Mouse (Mus musculus) intestine, embryonic 14.5 days (tissue): ENCODE results near the gene Sh3gl3. TPM values are rescaled to one million over a fixed set of nuclear protein-coding genes. Genes with fewer than 3 reads are reported as not detected.
A peak's percentile ranks its signal among the peaks of the same experiment; 100 is the strongest.

Experiments used
- ATAC-seq: fragments of 200-750 bp; cut with Nextera tagmentation; replicated peaks from 2 replicates; pipeline ENCODE4 v1.8.0; 2017; ENCODE audit warnings: low read depth, moderate number of reproducible peaks, moderate TSS enrichment, moderate library complexity; ENCODE audit not compliant: low FRiP score, low TSS enrichment
- DNase-seq: peaks from one replicate; pipeline ENCODE4 v3.0.0-alpha.2; 2018; ENCODE audit warnings: low spot score
- H3K27ac ChIP-seq: fragments of 300-500 bp; sonication (generic); 2 replicates; pipeline ENCODE4 v1.5.1; 2014; ENCODE audit warnings: low read depth, mild to moderate bottlenecking, control low read depth
- H3K27me3 ChIP-seq: fragments of 300-500 bp; sonication (generic); replicated peaks from 2 replicates; pipeline ENCODE4 v1.6.1; 2014; ENCODE audit warnings: low read length, control low read depth; ENCODE audit not compliant: control insufficient read depth, insufficient read depth
- H3K36me3 ChIP-seq: fragments of 300-500 bp; sonication (generic); 2 replicates; pipeline ENCODE4 v1.6.1; 2014; ENCODE audit warnings: low read length, control low read depth; ENCODE audit not compliant: control insufficient read depth, insufficient read depth
- H3K4me1 ChIP-seq: fragments of 300-500 bp; sonication (generic); replicated peaks from 2 replicates; pipeline ENCODE4 v1.6.1; 2014; ENCODE audit warnings: low read length, control low read depth, mixed read lengths; ENCODE audit not compliant: control insufficient read depth, insufficient read depth
- H3K4me2 ChIP-seq: fragments of 300-500 bp; sonication (generic); 2 replicates; pipeline ENCODE4 v1.6.1; 2014; ENCODE audit warnings: low read length
- H3K4me3 ChIP-seq: fragments of 300-500 bp; sonication (generic); 2 replicates; pipeline ENCODE4 v1.5.1; 2014; ENCODE audit warnings: low read depth, low read length, control low read depth, mixed read lengths
- H3K9ac ChIP-seq: fragments of 300-500 bp; sonication (generic); 2 replicates; pipeline ENCODE4 v1.6.1; 2014; ENCODE audit warnings: mild to moderate bottlenecking, low read length
- H3K9me3 ChIP-seq: fragments of 300-500 bp; sonication (generic); 2 replicates; pipeline ENCODE4 v1.6.1; 2016; ENCODE audit warnings: low read length, control low read depth; ENCODE audit not compliant: control insufficient read depth
- WGBS: fragments of 180-500 bp; shearing (Covaris S2); extraction: QIAGEN DNeasy Blood & Tissue Kit; methylation state at CpG from one replicate; pipeline ENCODE4 v1.1.7; 2014; 5-methylcytosine and 5-hydroxymethylcytosine counted together
- polyA plus RNA-seq: library from polyadenylated mRNA; unstranded; fragments of >200 nt; fragmentation: Nextera tagmentation; extraction: Ambion mirVana; gene quantifications from 2 replicates; pipeline ENCODE4 v1.2.1, GENCODE M21; 2014

Gene Sh3gl3
- 17.4 and 24.4 TPM in 2 replicates for polyA plus RNA-seq

- no peak for ATAC-seq
- WGBS, result 76% methylated on average over 3 of the region's 3 CpGs
- peak within 1 kb of the TSS; percentile 89 for H3K4me2 ChIP-seq
- H3K4me3 ChIP-seq, result peak within 1 kb of the TSS; percentile 69
- no peak for DNase-seq
- H3K9me3 ChIP-seq, result no peaks in the 10 kb centered on the region
- H3K36me3 ChIP-seq, result no peaks in the 10 kb centered on the region
- H3K27ac ChIP-seq, result no peak within 1 kb of the TSS
- peak within 1 kb of the TSS; percentile 49; the same call in 1 of the 2 replicates for H3K9ac ChIP-seq
- H3K27me3 ChIP-seq, result no peaks in the 10 kb centered on the region
- H3K4me1 ChIP-seq, result peaks cover 13% of the 10 kb centered on the region; the same call in 1 of the 2 replicates
Observed at GRCm38 (mm10) chr7:82173540-82173939, at the start of gene Sh3gl3. Gene Sh3gl3, plus strand, starts transcription at chr7:82173840.

- ATAC-seq, result no peak
- Histone ChIP-seq H3K36me3 (no peaks in the 10 kb centered on the region), H3K9ac (no peak overlapping the region), H3K4me2 (no peak overlapping the region), H3K4me3 (no peak overlapping the region), H3K4me1 (no peaks in the 10 kb centered on the region), H3K27ac (no peak overlapping the region), H3K9me3 (peaks cover 7% of the 10 kb centered on the region; the same call in 1 of the 2 replicates), H3K27me3 (no peaks in the 10 kb centered on the region)
- DNase-seq, result no peak
- 35% methylated on average over 1 of the region's 1 CpGs for WGBS
Observed at GRCm38 (mm10) chr7:82138196-82138595, 35.4 kb upstream of the Sh3gl3 start.

- Histone ChIP-seq H3K27me3 (no peaks in the 10 kb centered on the region), H3K9me3 (no peaks in the 10 kb centered on the region), H3K4me3 (no peak overlapping the region), H3K4me2 (no peak overlapping the region), H3K36me3 (no peaks in the 10 kb centered on the region), H3K27ac (no peak overlapping the region), H3K9ac (no peak overlapping the region), H3K4me1 (no peaks in the 10 kb centered on the region)
- 94% methylated on average over 5 of the region's 5 CpGs for WGBS
- no peak for ATAC-seq
- DNase-seq, result no peak
Observed at GRCm38 (mm10) chr7:82147151-82147550, 26.5 kb upstream of the Sh3gl3 start.

GRCm38 (mm10) chr7:82164681-82165080, 9.0 kb upstream of the Sh3gl3 start:
- Histone ChIP-seq H3K9ac (no peak overlapping the region), H3K36me3 (no peaks in the 10 kb centered on the region), H3K9me3 (no peaks in the 10 kb centered on the region; the same call in 1 of the 2 replicates), H3K27me3 (no peaks in the 10 kb centered on the region), H3K27ac (no peak overlapping the region), H3K4me1 (no peaks in the 10 kb centered on the region), H3K4me3 (no peak overlapping the region), H3K4me2 (no peak overlapping the region)
- 95% methylated on average over 14 of the region's 14 CpGs for WGBS
- no peak for DNase-seq
- ATAC-seq, result no peak

GRCm38 (mm10) chr7:82174571-82175326, 1.1 kb downstream of the Sh3gl3 start:
- DNase-seq (peak; percentile 85), ATAC-seq (peak; percentile 91)
- H3K4me3 ChIP-seq, result peak overlapping the region; percentile 69
- H3K27ac ChIP-seq, result no peak overlapping the region
- H3K27me3 ChIP-seq, result no peaks in the 10 kb centered on the region
- no peaks in the 10 kb centered on the region for H3K36me3 ChIP-seq
- WGBS, result under 1% methylated on average over 71 of the region's 72 CpGs
- peak overlapping the region; percentile 89 for H3K4me2 ChIP-seq
- no peaks in the 10 kb centered on the region for H3K9me3 ChIP-seq
- peaks cover 13% of the 10 kb centered on the region; the same call in 1 of the 2 replicates for H3K4me1 ChIP-seq
- H3K9ac ChIP-seq, result peak overlapping the region; percentile 49

DNA sequence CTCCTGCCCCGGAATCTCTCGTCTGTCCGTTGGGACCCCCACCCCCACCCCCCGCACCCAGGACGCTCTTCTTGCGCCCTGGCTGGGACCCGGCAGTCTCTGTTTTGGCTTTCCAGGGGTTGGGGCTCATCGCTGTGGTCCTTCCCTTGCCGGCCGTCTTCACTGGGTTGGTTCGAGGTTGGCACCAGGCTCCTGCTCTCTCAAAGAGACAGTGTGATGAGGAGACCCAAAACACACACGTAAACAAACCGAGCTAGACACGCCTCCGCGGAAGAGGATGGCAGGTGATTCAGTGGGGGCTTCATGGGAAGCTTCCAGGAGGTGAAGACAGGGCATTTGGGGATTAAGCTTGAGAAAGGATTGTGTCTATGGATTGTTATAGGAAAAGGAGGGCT, 1.7 kb downstream of the Sh3gl3 start:
- H3K27me3 ChIP-seq, result no peaks in the 10 kb centered on the region
- DNase-seq (peak; percentile 59), ATAC-seq (no peak)
- peak overlapping the region; percentile 69 for H3K4me3 ChIP-seq
- H3K4me1 ChIP-seq, result peaks cover 13% of the 10 kb centered on the region; the same call in 1 of the 2 replicates
- peak overlapping the region; percentile 89 for H3K4me2 ChIP-seq
- H3K9ac ChIP-seq, result peak overlapping the region; percentile 49
- H3K9me3 ChIP-seq, result no peaks in the 10 kb centered on the region
- WGBS, result 3% methylated on average over 16 of the region's 16 CpGs
- H3K27ac ChIP-seq, result no peak overlapping the region
- H3K36me3 ChIP-seq, result no peaks in the 10 kb centered on the region

DNA sequence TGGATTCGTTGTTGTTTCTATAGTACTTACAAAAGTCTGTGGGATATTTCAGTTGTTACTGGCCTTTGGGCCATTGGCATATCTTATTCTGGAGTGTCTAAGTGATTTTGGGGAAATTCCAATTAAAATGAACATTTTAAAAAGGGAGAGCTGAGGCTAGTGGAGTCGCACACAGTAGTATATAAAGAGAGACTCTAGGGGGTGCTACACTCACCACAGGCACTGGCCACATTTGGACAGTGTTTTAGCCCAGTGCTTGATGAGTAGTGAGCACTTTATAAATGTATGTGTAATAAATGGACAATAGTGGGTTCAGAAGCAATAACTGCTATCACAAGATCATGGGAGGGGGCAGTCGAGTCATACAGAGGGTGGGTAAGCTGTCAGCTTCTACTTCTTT, 2.6 kb downstream of the Sh3gl3 start:
- no peak overlapping the region for H3K4me2 ChIP-seq
- ATAC-seq (no peak), DNase-seq (no peak)
- H3K4me1 ChIP-seq, result peaks cover 13% of the 10 kb centered on the region; the same call in 1 of the 2 replicates
- no peaks in the 10 kb centered on the region for H3K27me3 ChIP-seq
- H3K27ac ChIP-seq, result no peak overlapping the region
- H3K4me3 ChIP-seq, result no peak overlapping the region
- H3K9ac ChIP-seq, result no peak overlapping the region
- WGBS, result 55% methylated on average over 3 of the region's 3 CpGs
- H3K36me3 ChIP-seq, result no peaks in the 10 kb centered on the region
- H3K9me3 ChIP-seq, result no peaks in the 10 kb centered on the region

- H3K27me3 ChIP-seq, result no peaks in the 10 kb centered on the region
- H3K9me3 ChIP-seq, result no peaks in the 10 kb centered on the region
- H3K4me1 ChIP-seq, result peaks cover 13% of the 10 kb centered on the region; the same call in 1 of the 2 replicates
- no peak overlapping the region for H3K4me3 ChIP-seq
- H3K9ac ChIP-seq, result no peak overlapping the region
- WGBS, result 33% methylated on average over 5 of the region's 5 CpGs
- no peak overlapping the region for H3K4me2 ChIP-seq
- DNase-seq (peak; percentile 57), ATAC-seq (no peak)
- no peaks in the 10 kb centered on the region for H3K36me3 ChIP-seq
- H3K27ac ChIP-seq, result no peak overlapping the region
Observed at GRCm38 (mm10) chr7:82177336-82177735, 3.7 kb downstream of the Sh3gl3 start.

DNA sequence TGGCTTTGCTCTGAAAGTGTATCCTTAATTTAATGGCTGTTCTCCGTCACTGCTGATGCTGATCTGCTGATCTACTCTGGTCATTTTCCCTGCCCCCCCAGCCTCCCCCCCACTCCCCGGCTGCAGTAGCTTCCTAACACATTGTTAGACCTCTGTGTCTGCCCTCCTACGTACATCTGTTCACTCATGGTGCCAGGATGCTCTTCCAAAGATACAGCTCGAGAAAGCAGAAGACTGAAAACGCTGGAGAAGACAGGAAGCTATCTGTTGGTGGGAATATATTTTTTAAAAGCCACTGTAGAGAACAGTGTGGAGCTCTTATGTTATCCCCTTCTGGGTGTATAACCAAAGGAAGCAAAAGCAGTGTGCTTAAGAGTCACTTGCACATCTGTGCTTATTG, 7.3 kb downstream of the Sh3gl3 start:
- H3K36me3 ChIP-seq, result no peaks in the 10 kb centered on the region
- no peak overlapping the region for H3K4me2 ChIP-seq
- 61% methylated on average over 5 of the region's 5 CpGs for WGBS
- H3K9me3 ChIP-seq, result no peaks in the 10 kb centered on the region
- H3K9ac ChIP-seq, result no peak overlapping the region
- H3K4me1 ChIP-seq, result 0 out of 2 replicates have a peak, but pooled peaks cover 8% of the 10 kb centered on the region
- no peak overlapping the region for H3K27ac ChIP-seq
- no peak for ATAC-seq
- H3K27me3 ChIP-seq, result no peaks in the 10 kb centered on the region
- no peak for DNase-seq
- no peak overlapping the region for H3K4me3 ChIP-seq
